Mouse (Mus musculus): ENCODE measurements around the gene Fam32a. TPM values are rescaled to one million over a fixed set of nuclear protein-coding genes. Genes with fewer than 3 reads are reported as not detected.

Fam32a gene
- polyA plus RNA-seq (2014; fragmentation: Nextera tagmentation; extraction: Ambion mirVana) = 74.2 and 76.0 TPM in 2 replicates

- Histone ChIP-seq H3K9ac (ENCODE audit: low read length) (peak within 1 kb of the TSS; percentile 82), H3K9me3 (ENCODE audit: control insufficient read depth, low read length) (no peaks in the 10 kb centered on the region), H3K36me3 (ENCODE audit: control insufficient read depth, insufficient read depth, low read length) (peaks cover 4% of the 10 kb centered on the region; the same call in 1 of the 2 replicates), H3K4me3 (ENCODE audit: low read depth, low read length) (peak within 1 kb of the TSS; percentile 69), H3K4me2 (ENCODE audit: low read depth, low read length, severe bottlenecking) (peak within 1 kb of the TSS; percentile 86), H3K27me3 (ENCODE audit: control insufficient read depth, insufficient read depth, low read length) (no peaks in the 10 kb centered on the region), H3K4me1 (replicated peaks; ENCODE audit: control insufficient read depth, insufficient read depth, low read length) (peaks cover 6% of the 10 kb centered on the region; the same call in 1 of the 2 replicates), H3K27ac (ENCODE audit: low read depth, low read length) (peak within 1 kb of the TSS; percentile 10; the same call in 1 of the 2 replicates)
- DNase-seq (ENCODE audit: low spot score) (peak; percentile 93), ATAC-seq (replicated peaks; ENCODE audit: low FRiP score) (peak; percentile 98)
- WGBS = 16% methylated on average over 39 of the region's 39 CpGs
Observed at GRCm38 (mm10) chr8:72219541-72220363, at the start of gene Fam32a. TSS of gene Fam32a (plus strand) at chr8:72219730.

GRCm38 (mm10) chr8:72177346-72177925 is 42.1 kb upstream of the Fam32a start:
- Histone ChIP-seq H3K9me3 (ENCODE audit: control insufficient read depth, low read length) (no peaks in the 10 kb centered on the region), H3K27ac (ENCODE audit: low read depth, low read length) (no peak overlapping the region), H3K4me1 (replicated peaks; ENCODE audit: control insufficient read depth, insufficient read depth, low read length) (no peaks in the 10 kb centered on the region), H3K9ac (ENCODE audit: low read length) (no peak overlapping the region), H3K27me3 (ENCODE audit: control insufficient read depth, insufficient read depth, low read length) (no peaks in the 10 kb centered on the region), H3K36me3 (ENCODE audit: control insufficient read depth, insufficient read depth, low read length) (no peaks in the 10 kb centered on the region; the same call in 1 of the 2 replicates), H3K4me2 (ENCODE audit: low read depth, low read length, severe bottlenecking) (no peak overlapping the region), H3K4me3 (ENCODE audit: low read depth, low read length) (no peak overlapping the region)
- peak; percentile 71 for DNase-seq (ENCODE audit: low spot score)
- ATAC-seq (replicated peaks; ENCODE audit: low FRiP score) = peak; percentile 62
- 68% methylated on average over 5 of the region's 5 CpGs for WGBS

DNA sequence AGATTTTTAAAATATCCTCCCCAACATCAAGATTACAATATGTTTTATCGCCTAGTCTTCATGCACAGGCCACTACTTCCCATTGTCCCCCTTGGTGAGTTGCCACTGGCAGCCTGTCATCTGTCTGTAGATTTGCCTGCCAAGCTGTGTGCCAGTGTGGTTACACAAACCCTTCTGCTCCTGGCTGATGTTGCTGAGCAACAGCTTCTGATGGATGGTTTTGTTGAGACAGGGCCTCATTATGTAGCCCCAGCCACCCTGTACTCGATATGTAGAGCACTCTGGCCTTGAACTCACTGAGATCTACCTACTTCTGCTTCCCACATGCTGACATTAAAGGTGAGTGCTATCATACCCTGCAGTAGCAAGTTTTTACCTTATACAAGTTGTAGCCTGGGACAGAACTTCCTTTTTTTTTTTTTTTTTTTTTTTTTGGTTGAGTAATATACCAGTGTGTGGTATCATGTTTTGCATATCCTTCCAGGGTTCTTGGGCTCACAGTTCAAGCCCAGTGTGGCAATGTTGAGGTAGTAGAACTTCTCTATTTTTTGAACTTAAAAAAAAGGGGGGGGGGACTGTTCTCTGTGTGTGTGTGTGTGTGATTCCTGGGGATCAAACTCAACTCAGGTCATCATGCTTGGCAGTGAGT is 35.9 kb upstream of the Fam32a start:
- no peaks in the 10 kb centered on the region; the same call in 1 of the 2 replicates for H3K36me3 ChIP-seq (ENCODE audit: control insufficient read depth, insufficient read depth, low read length)
- H3K27me3 ChIP-seq (ENCODE audit: control insufficient read depth, insufficient read depth, low read length) = no peaks in the 10 kb centered on the region
- DNase-seq (ENCODE audit: low spot score) (no peak), ATAC-seq (replicated peaks; ENCODE audit: low FRiP score) (no peak)
- no peak overlapping the region for H3K9ac ChIP-seq (ENCODE audit: low read length)
- WGBS = 90% methylated on average over 2 of the region's 2 CpGs
- H3K9me3 ChIP-seq (ENCODE audit: control insufficient read depth, low read length) = no peaks in the 10 kb centered on the region
- H3K27ac ChIP-seq (ENCODE audit: low read depth, low read length) = no peak overlapping the region
- no peak overlapping the region for H3K4me3 ChIP-seq (ENCODE audit: low read depth, low read length)
- H3K4me1 ChIP-seq (replicated peaks; ENCODE audit: control insufficient read depth, insufficient read depth, low read length) = no peaks in the 10 kb centered on the region
- no peak overlapping the region for H3K4me2 ChIP-seq (ENCODE audit: low read depth, low read length, severe bottlenecking)

DNA sequence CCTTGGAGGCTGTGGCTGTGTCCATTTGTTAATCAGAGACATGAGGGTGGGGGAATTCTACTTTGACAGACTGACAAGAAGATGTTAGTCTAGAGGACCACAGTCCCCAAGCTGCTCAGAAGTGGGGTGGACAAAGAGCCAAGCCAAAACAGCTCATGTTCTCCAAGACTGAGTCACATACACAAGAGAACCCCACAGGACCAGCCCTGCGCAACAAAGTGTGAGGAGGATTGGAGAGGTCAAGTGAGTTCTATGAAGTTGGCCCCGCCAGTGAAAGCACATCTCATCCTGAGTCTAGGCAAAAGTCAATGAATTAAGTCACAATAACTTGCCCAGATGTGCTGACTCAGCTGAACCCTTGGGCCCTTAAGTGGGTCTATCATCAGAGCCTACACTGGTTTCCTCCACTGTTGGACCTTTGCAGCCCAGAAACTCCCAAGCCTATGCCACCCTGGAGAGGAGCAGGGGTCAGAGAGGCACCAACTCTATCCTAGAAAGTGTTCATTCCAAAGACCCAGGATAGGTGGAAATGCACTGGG is 31.7 kb upstream of the Fam32a start:
- no peaks in the 10 kb centered on the region for H3K9me3 ChIP-seq (ENCODE audit: control insufficient read depth, low read length)
- ATAC-seq (replicated peaks; ENCODE audit: low FRiP score) (no peak), DNase-seq (ENCODE audit: low spot score) (no peak)
- no peaks in the 10 kb centered on the region for H3K27me3 ChIP-seq (ENCODE audit: control insufficient read depth, insufficient read depth, low read length)
- no peaks in the 10 kb centered on the region for H3K4me1 ChIP-seq (replicated peaks; ENCODE audit: control insufficient read depth, insufficient read depth, low read length)
- H3K4me3 ChIP-seq (ENCODE audit: low read depth, low read length) = no peak overlapping the region
- 77% methylated on average over 2 of the region's 2 CpGs for WGBS
- no peak overlapping the region for H3K4me2 ChIP-seq (ENCODE audit: low read depth, low read length, severe bottlenecking)
- H3K9ac ChIP-seq (ENCODE audit: low read length) = no peak overlapping the region
- H3K27ac ChIP-seq (ENCODE audit: low read depth, low read length) = no peak overlapping the region
- no peaks in the 10 kb centered on the region for H3K36me3 ChIP-seq (ENCODE audit: control insufficient read depth, insufficient read depth, low read length)

DNA sequence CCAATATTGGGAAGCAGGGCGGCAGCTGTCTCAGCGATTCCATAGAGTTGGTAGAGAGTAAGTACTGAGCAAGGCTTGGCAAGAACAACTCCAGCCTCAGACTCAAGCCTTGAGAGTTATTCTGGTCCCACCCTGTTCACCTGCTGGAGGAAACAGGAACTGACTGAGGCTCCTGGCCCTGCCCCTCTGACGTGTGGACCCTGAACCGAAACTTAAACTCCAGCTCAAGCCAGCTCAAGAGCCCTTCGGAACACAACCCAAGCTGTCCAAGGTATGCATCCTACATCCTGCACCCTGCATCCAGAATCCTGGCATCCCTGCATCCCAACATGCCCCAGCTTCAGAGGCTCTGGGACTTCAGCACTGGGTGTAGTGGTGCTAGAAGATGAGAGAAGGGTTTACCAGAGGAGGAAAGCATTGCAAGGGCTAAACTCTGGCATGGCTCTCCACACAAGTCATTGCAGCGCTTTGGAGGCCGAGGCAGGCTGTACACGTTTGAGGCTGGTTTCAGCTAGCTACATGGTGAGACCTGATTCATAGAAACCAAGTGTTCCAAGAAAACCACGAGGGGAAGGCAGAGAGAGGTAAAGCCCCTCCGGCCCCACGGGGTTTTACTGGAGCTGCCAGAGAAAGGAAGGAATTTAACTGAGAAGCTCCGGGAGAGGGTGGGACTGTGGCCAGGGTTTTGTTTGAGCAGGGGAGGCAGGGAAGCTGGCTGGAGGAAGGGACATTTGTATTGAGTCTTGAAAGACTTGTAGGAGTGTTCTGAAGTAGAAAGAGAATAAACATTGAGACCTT is 29.9 kb upstream of the Fam32a start, which contains the start of gene Hsh2d:
Hsh2d (plus strand) TSS at position 222 of the 798 bp plus-strand sequence.
- H3K27ac ChIP-seq (ENCODE audit: low read depth, low read length) = no peak within 1 kb of the TSS
- H3K27me3 ChIP-seq (ENCODE audit: control insufficient read depth, insufficient read depth, low read length) = no peaks in the 10 kb centered on the region
- ATAC-seq (replicated peaks; ENCODE audit: low FRiP score) (no peak), DNase-seq (ENCODE audit: low spot score) (no peak)
- no peaks in the 10 kb centered on the region for H3K4me1 ChIP-seq (replicated peaks; ENCODE audit: control insufficient read depth, insufficient read depth, low read length)
- no peak within 1 kb of the TSS for H3K9ac ChIP-seq (ENCODE audit: low read length)
- no peak within 1 kb of the TSS for H3K4me3 ChIP-seq (ENCODE audit: low read depth, low read length)
- 74% methylated on average over 12 of the region's 12 CpGs for WGBS
- H3K9me3 ChIP-seq (ENCODE audit: control insufficient read depth, low read length) = no peaks in the 10 kb centered on the region
- H3K4me2 ChIP-seq (ENCODE audit: low read depth, low read length, severe bottlenecking) = no peak within 1 kb of the TSS
- H3K36me3 ChIP-seq (ENCODE audit: control insufficient read depth, insufficient read depth, low read length) = no peaks in the 10 kb centered on the region

DNA sequence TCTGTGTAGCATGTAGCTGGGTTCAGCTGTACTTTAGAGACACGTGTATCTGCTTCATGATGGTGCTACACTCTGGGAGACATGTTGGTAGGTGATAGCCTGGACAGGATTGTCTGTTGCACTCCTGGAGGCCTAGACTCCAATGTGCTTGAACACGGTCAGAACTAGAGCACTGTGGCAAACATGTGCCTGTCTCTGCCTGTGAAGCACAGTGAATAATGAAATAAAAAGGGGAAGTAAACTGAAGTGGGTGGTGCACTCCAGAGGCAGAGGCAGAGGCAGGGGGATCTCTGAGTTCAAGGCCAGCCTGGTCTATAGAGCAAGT is 29.4 kb upstream of the Fam32a start:
- H3K4me2 ChIP-seq (ENCODE audit: low read depth, low read length, severe bottlenecking) = no peak overlapping the region
- no peak overlapping the region for H3K9ac ChIP-seq (ENCODE audit: low read length)
- H3K4me1 ChIP-seq (replicated peaks; ENCODE audit: control insufficient read depth, insufficient read depth, low read length) = no peaks in the 10 kb centered on the region
- DNase-seq (ENCODE audit: low spot score) = no peak
- no peaks in the 10 kb centered on the region for H3K36me3 ChIP-seq (ENCODE audit: control insufficient read depth, insufficient read depth, low read length)
- no peak overlapping the region for H3K4me3 ChIP-seq (ENCODE audit: low read depth, low read length)
- WGBS = 88% methylated on average over 2 of the region's 2 CpGs
- no peak for ATAC-seq (replicated peaks; ENCODE audit: low FRiP score)
- no peak overlapping the region for H3K27ac ChIP-seq (ENCODE audit: low read depth, low read length)
- H3K9me3 ChIP-seq (ENCODE audit: control insufficient read depth, low read length) = no peaks in the 10 kb centered on the region
- H3K27me3 ChIP-seq (ENCODE audit: control insufficient read depth, insufficient read depth, low read length) = no peaks in the 10 kb centered on the region

- H3K27ac ChIP-seq (ENCODE audit: low read depth, low read length) = no peak overlapping the region
- H3K27me3 ChIP-seq (ENCODE audit: control insufficient read depth, insufficient read depth, low read length) = no peaks in the 10 kb centered on the region
- no peaks in the 10 kb centered on the region for H3K4me1 ChIP-seq (replicated peaks; ENCODE audit: control insufficient read depth, insufficient read depth, low read length)
- no peaks in the 10 kb centered on the region for H3K9me3 ChIP-seq (ENCODE audit: control insufficient read depth, low read length)
- no peaks in the 10 kb centered on the region for H3K36me3 ChIP-seq (ENCODE audit: control insufficient read depth, insufficient read depth, low read length)
- no peak overlapping the region for H3K9ac ChIP-seq (ENCODE audit: low read length)
- DNase-seq (ENCODE audit: low spot score) = no peak
- H3K4me2 ChIP-seq (ENCODE audit: low read depth, low read length, severe bottlenecking) = no peak overlapping the region
- no peak for ATAC-seq (replicated peaks; ENCODE audit: low FRiP score)
- no peak overlapping the region for H3K4me3 ChIP-seq (ENCODE audit: low read depth, low read length)
Observed at GRCm38 (mm10) chr8:72192065-72192464, 27.5 kb upstream of the Fam32a start.

DNA sequence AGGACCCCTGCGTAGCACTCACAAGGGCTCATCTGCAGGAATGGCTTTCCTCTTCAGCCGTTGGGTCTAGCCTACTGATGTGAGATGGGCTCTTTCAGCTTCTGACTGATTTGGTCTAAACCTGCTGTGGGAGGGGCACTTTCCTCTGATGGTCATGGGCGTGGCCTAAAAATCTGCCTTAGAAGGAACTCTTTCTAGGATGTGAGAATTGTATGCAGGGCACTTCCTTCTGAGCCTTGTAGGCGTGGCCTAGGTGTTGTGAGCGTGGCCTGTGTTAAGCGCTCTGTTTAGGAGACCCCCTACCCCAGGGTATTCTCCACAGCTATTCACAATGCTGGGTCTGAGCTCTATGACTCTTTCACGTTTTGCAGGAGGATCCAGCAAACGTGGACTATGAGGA is 21.5 kb upstream of the Fam32a start:
- no peaks in the 10 kb centered on the region for H3K27me3 ChIP-seq (ENCODE audit: control insufficient read depth, insufficient read depth, low read length)
- H3K9me3 ChIP-seq (ENCODE audit: control insufficient read depth, low read length) = peaks cover 4% of the 10 kb centered on the region
- no peak overlapping the region for H3K27ac ChIP-seq (ENCODE audit: low read depth, low read length)
- DNase-seq (ENCODE audit: low spot score) (no peak), ATAC-seq (replicated peaks; ENCODE audit: low FRiP score) (no peak)
- no peak overlapping the region for H3K9ac ChIP-seq (ENCODE audit: low read length)
- no peak overlapping the region for H3K4me2 ChIP-seq (ENCODE audit: low read depth, low read length, severe bottlenecking)
- 65% methylated on average over 8 of the region's 8 CpGs for WGBS
- H3K4me3 ChIP-seq (ENCODE audit: low read depth, low read length) = no peak overlapping the region
- H3K36me3 ChIP-seq (ENCODE audit: control insufficient read depth, insufficient read depth, low read length) = no peaks in the 10 kb centered on the region
- H3K4me1 ChIP-seq (replicated peaks; ENCODE audit: control insufficient read depth, insufficient read depth, low read length) = no peaks in the 10 kb centered on the region
